Mouse (Mus musculus) stomach, embryonic 14.5 days (tissue): ENCODE measurements around the gene Rasa4. TPM values are rescaled to one million over a fixed set of nuclear protein-coding genes. Genes with fewer than 3 reads are reported as not detected.
"Not testable (repeated sequence)": the region's sequence is repeated elsewhere in the genome, so short reads cannot be mapped to it uniquely, and the experiment has no call there.

Experiments
- ATAC-seq: fragments of 200-750 bp; cut with Nextera tagmentation; 2 replicates; pipeline ENCODE4 v1.8.0; 2017; ENCODE audit warnings: low read depth, moderate TSS enrichment; ENCODE audit not compliant: insufficient number of reproducible peaks, insufficient read depth, low FRiP score
- H3K27ac ChIP-seq: fragments of 300-500 bp; sonication (generic); 2 replicates; pipeline ENCODE4 v1.5.1; 2014; ENCODE audit warnings: mild to moderate bottlenecking, low read length, moderate library complexity, mixed read lengths
- H3K27me3 ChIP-seq: fragments of 300-500 bp; sonication (generic); 2 replicates; pipeline ENCODE4 v1.6.1; 2014; ENCODE audit warnings: low read length, control low read depth, mixed read lengths; ENCODE audit not compliant: control insufficient read depth, insufficient read depth
- H3K36me3 ChIP-seq: fragments of 300-500 bp; sonication (generic); 2 replicates; pipeline ENCODE4 v1.6.1; 2014; ENCODE audit warnings: mild to moderate bottlenecking, control low read depth, low read length, moderate library complexity, mixed read lengths; ENCODE audit not compliant: control insufficient read depth, insufficient read depth
- H3K4me1 ChIP-seq: fragments of 300-500 bp; sonication (generic); 2 replicates; pipeline ENCODE4 v1.6.1; 2014; ENCODE audit warnings: low read length, control low read depth, mixed read lengths; ENCODE audit not compliant: control insufficient read depth, insufficient read depth
- H3K4me2 ChIP-seq: fragments of 300-500 bp; sonication (generic); replicated peaks from 2 replicates; pipeline ENCODE4 v1.6.1; 2014; ENCODE audit warnings: low read depth, low read length, control low read depth
- H3K4me3 ChIP-seq: fragments of 300-500 bp; sonication (generic); 2 replicates; pipeline ENCODE4 v1.5.1; 2014; ENCODE audit warnings: low read depth, low read length, control low read depth
- H3K9ac ChIP-seq: fragments of 300-500 bp; sonication (generic); replicated peaks from 2 replicates; pipeline ENCODE4 v1.6.1; 2014; ENCODE audit warnings: low read depth, mild to moderate bottlenecking, control low read depth, low read length, moderate library complexity, mixed read lengths
- H3K9me3 ChIP-seq: fragments of 300-500 bp; sonication (generic); 2 replicates; pipeline ENCODE4 v1.6.1; 2016; ENCODE audit warnings: low read depth, low read length, control low read depth; ENCODE audit not compliant: control insufficient read depth
- WGBS: fragments of 180-500 bp; shearing (Covaris S2); extraction: QIAGEN DNeasy Blood & Tissue Kit; methylation state at CpG from one replicate; pipeline ENCODE4 v1.1.7; 2014; 5-methylcytosine and 5-hydroxymethylcytosine counted together
- microRNA-seq: library from miRNA; unstranded; fragments of <30 nt; microRNA quantifications from one replicate; pipeline ENCODE4, GENCODE M21; 2016
- polyA plus RNA-seq: library from polyadenylated mRNA; unstranded; fragments of >200 nt; fragmentation: Nextera tagmentation; extraction: Ambion mirVana; gene quantifications from 2 replicates; pipeline ENCODE4 v1.2.1, GENCODE M21; 2014

The Rasa4 gene
- polyA plus RNA-seq, 1 experiment from 2014 or later: 11.0 TPM

DNA sequence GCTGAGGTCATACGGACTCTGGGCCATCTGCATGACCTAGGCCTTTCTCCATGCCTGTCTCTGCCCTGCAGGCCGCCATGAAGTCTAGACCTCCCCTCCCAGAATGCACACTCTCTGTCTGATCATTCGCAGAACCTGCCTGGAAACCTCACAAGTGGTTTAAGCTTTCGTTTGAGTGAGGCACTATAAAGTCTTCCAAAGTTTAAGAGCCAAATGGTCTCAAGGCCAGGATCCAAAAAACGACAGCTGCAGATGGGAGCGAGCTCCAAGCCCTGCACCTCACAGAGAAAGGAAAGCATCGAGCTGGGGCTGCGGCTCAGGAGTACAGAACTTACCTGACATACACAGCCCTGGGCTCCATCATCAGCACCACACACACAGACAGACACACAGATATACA is 68.6 kb downstream of the Rasa4 start:
- no peaks in the 10 kb centered on the region for H3K36me3 ChIP-seq
- no peak for ATAC-seq
- no peaks in the 10 kb centered on the region for H3K27me3 ChIP-seq
- 70% methylated on average over 8 of the region's 8 CpGs for WGBS
- no peak overlapping the region for H3K27ac ChIP-seq
- no peaks in the 10 kb centered on the region for H3K9me3 ChIP-seq
- no peak overlapping the region for H3K9ac ChIP-seq
- H3K4me1 ChIP-seq: no peaks in the 10 kb centered on the region
- no peak overlapping the region for H3K4me2 ChIP-seq
- no peak overlapping the region for H3K4me3 ChIP-seq

- H3K4me3 ChIP-seq: no peak overlapping the region
- WGBS: 76% methylated on average over 5 of the region's 5 CpGs
- H3K4me1 ChIP-seq: no peaks in the 10 kb centered on the region
- no peak overlapping the region for H3K4me2 ChIP-seq
- ATAC-seq: no peak
- no peak overlapping the region for H3K27ac ChIP-seq
- H3K9me3 ChIP-seq: no peaks in the 10 kb centered on the region
- no peak overlapping the region for H3K9ac ChIP-seq
- no peaks in the 10 kb centered on the region for H3K36me3 ChIP-seq
- no peaks in the 10 kb centered on the region for H3K27me3 ChIP-seq
Measured at GRCm38 (mm10) chr5:136155399-136155798, 71.7 kb downstream of the Rasa4 start.

DNA sequence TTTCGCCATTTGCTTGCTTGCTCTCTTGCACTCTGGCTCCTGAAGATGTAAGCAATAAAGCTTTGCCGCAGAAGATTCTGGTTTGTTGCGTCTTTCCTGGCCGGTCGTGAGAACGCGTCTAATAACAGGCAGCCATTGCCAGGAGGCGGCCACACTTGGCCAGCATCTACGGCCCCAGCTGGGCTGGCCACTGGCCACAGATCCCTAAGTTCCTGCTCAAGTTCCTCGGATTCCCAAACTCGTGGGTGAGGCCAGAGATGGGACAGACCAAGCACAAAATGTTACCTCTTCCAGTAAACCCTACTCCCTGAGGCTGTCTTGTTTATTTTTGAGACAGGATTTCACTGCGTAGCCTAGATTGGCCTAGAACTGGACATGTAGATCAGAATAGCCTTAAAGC is 76.4 kb downstream of the Rasa4 start:
- not testable (repeated sequence) for H3K9me3 ChIP-seq, H3K27ac ChIP-seq, H3K9ac ChIP-seq, H3K36me3 ChIP-seq, H3K27me3 ChIP-seq, H3K4me3 ChIP-seq, H3K4me1 ChIP-seq, H3K4me2 ChIP-seq, ATAC-seq
- WGBS: 88% methylated on average over 11 of the region's 12 CpGs

Small RNA genes within 50 kb of the gene (microRNA-seq; reads per million reads assigned to microRNA genes)
- not detected for gene Mir7035

Other genes with a start within 250 kb of the Rasa4 start
- 221 and 237 TPM in 2 replicates for gene Hspb1, start 196.0 kb upstream of the Rasa4 start, polyA plus RNA-seq
- 99.4 and 101 TPM in 2 replicates for gene Ywhag, start 149.3 kb upstream of the Rasa4 start, polyA plus RNA-seq
- gene Ssc4d, start 109.4 kb upstream of the Rasa4 start, polyA plus RNA-seq: 1.9 and 2.2 TPM in 2 replicates
- gene Zp3, start 103.8 kb upstream of the Rasa4 start, polyA plus RNA-seq: not detected in 2 replicates
- gene Dtx2, start 89.1 kb upstream of the Rasa4 start, polyA plus RNA-seq: 20.7 and 24.4 TPM in 2 replicates
- gene Upk3b, start 45.4 kb upstream of the Rasa4 start, polyA plus RNA-seq: 23.7 and 27.1 TPM in 2 replicates
- 62.4 and 63.0 TPM in 2 replicates for gene Upk3bl, start 29.4 kb upstream of the Rasa4 start, polyA plus RNA-seq
- gene Polr2j, start 32.7 kb downstream of the Rasa4 start, polyA plus RNA-seq: 239 and 243 TPM in 2 replicates
- 28.7 and 28.8 TPM in 2 replicates for gene Lrwd1, start 52.2 kb downstream of the Rasa4 start, polyA plus RNA-seq
- 16.2 and 18.1 TPM in 2 replicates for gene Alkbh4, start 52.2 kb downstream of the Rasa4 start, polyA plus RNA-seq
- 7.0 and 7.8 TPM in 2 replicates for gene Orai2, start 86.8 kb downstream of the Rasa4 start, polyA plus RNA-seq
- gene Prkrip1, start 115.0 kb downstream of the Rasa4 start, polyA plus RNA-seq: 49.5 and 50.9 TPM in 2 replicates
- 3.0 and 3.3 TPM in 2 replicates for gene Sh2b2, start 162.6 kb downstream of the Rasa4 start, polyA plus RNA-seq